Mouse (Mus musculus): ENCODE data around the gene Atp5mpl. TPM values are rescaled to one million over a fixed set of nuclear protein-coding genes. Genes with fewer than 3 reads are reported as not detected.
"Not testable (repeated sequence)": the region's sequence is repeated elsewhere in the genome, so short reads cannot be mapped to it uniquely, and the experiment has no call there.

The Atp5mpl gene
- polyA plus RNA-seq, 1 experiment from 2014 or later, result 627 TPM

GRCm38 (mm10) chr12:111963339-111963738 lies 3.4 kb downstream of the Atp5mpl start:
- no peak overlapping the region for H3K9ac ChIP-seq (ENCODE audit: low read length)
- ATAC-seq (ENCODE audit: low FRiP score) (no peak), DNase-seq (ENCODE audit: low spot score, missing footprints) (peak; percentile 47)
- H3K4me2 ChIP-seq, result no peak overlapping the region
- H3K4me3 ChIP-seq (ENCODE audit: low read depth, low read length), result no peak overlapping the region
- H3K9me3 ChIP-seq (ENCODE audit: control insufficient read depth, low read length), result no peaks in the 10 kb centered on the region
- WGBS, result 94% methylated on average over 5 of the region's 5 CpGs
- H3K4me1 ChIP-seq (ENCODE audit: control insufficient read depth, insufficient read depth, low read length), result peaks cover 9% of the 10 kb centered on the region
- H3K27ac ChIP-seq (ENCODE audit: low read depth, low read length), result no peak overlapping the region
- H3K27me3 ChIP-seq (ENCODE audit: control insufficient read depth, insufficient read depth, low read length), result no peaks in the 10 kb centered on the region
- H3K36me3 ChIP-seq (ENCODE audit: control insufficient read depth, insufficient read depth, low read length), result peaks cover 26% of the 10 kb centered on the region

GRCm38 (mm10) chr12:111958101-111958865 lies 8.5 kb downstream of the Atp5mpl start:
- ATAC-seq (ENCODE audit: low FRiP score), result peak; percentile 71
- H3K4me3 ChIP-seq (ENCODE audit: low read depth, low read length), result no peak overlapping the region
- peak; percentile 95 for DNase-seq (ENCODE audit: low spot score, missing footprints)
- no peaks in the 10 kb centered on the region for H3K4me1 ChIP-seq (ENCODE audit: control insufficient read depth, insufficient read depth, low read length)
- H3K27me3 ChIP-seq (ENCODE audit: control insufficient read depth, insufficient read depth, low read length), result no peaks in the 10 kb centered on the region
- H3K9ac ChIP-seq (ENCODE audit: low read length), result no peak overlapping the region
- H3K36me3 ChIP-seq (ENCODE audit: control insufficient read depth, insufficient read depth, low read length), result peaks cover 26% of the 10 kb centered on the region
- 56% methylated on average over 9 of the region's 9 CpGs for WGBS
- H3K9me3 ChIP-seq (ENCODE audit: control insufficient read depth, low read length), result no peaks in the 10 kb centered on the region
- H3K27ac ChIP-seq (ENCODE audit: low read depth, low read length), result no peak overlapping the region
- no peak overlapping the region for H3K4me2 ChIP-seq

GRCm38 (mm10) chr12:111956173-111956572 lies 10.6 kb downstream of the Atp5mpl start:
- H3K36me3 ChIP-seq (ENCODE audit: control insufficient read depth, insufficient read depth, low read length), result peaks cover 17% of the 10 kb centered on the region
- no peak for ATAC-seq (ENCODE audit: low FRiP score)
- 80% methylated on average over 5 of the region's 5 CpGs for WGBS
- H3K4me3 ChIP-seq (ENCODE audit: low read depth, low read length), result no peak overlapping the region
- no peak overlapping the region for H3K4me2 ChIP-seq
- H3K27ac ChIP-seq (ENCODE audit: low read depth, low read length), result no peak overlapping the region
- no peak for DNase-seq (ENCODE audit: low spot score, missing footprints)
- H3K4me1 ChIP-seq (ENCODE audit: control insufficient read depth, insufficient read depth, low read length), result no peaks in the 10 kb centered on the region
- no peaks in the 10 kb centered on the region for H3K9me3 ChIP-seq (ENCODE audit: control insufficient read depth, low read length)
- no peaks in the 10 kb centered on the region for H3K27me3 ChIP-seq (ENCODE audit: control insufficient read depth, insufficient read depth, low read length)
- H3K9ac ChIP-seq (ENCODE audit: low read length), result no peak overlapping the region

DNA sequence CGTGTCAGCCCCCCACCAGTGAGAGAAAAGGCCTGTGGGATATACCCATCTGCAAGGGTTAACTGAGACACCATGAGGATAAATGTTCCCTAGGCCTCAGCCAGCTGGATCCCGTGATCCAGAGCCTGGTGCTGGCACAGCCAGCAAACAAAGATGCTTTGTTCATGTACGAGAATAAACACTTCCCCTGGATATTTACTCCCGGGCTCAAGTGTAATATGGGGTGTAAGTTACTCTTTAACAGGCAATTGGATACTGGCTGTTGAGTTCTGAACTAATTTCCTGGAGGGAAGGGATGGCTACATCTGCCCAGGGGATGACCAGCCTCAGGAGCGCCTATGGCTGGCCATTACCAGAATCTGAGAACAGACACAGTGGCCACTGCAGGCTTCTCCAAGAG lies 15.1 kb downstream of the Atp5mpl start:
- H3K36me3 ChIP-seq (ENCODE audit: control insufficient read depth, insufficient read depth, low read length), result no peaks in the 10 kb centered on the region
- no peak overlapping the region for H3K4me2 ChIP-seq
- ATAC-seq (ENCODE audit: low FRiP score) (no peak), DNase-seq (ENCODE audit: low spot score, missing footprints) (peak; percentile 54)
- no peak overlapping the region for H3K4me3 ChIP-seq (ENCODE audit: low read depth, low read length)
- no peak overlapping the region for H3K9ac ChIP-seq (ENCODE audit: low read length)
- no peaks in the 10 kb centered on the region for H3K9me3 ChIP-seq (ENCODE audit: control insufficient read depth, low read length)
- H3K4me1 ChIP-seq (ENCODE audit: control insufficient read depth, insufficient read depth, low read length), result no peaks in the 10 kb centered on the region
- H3K27me3 ChIP-seq (ENCODE audit: control insufficient read depth, insufficient read depth, low read length), result no peaks in the 10 kb centered on the region
- 65% methylated on average over 5 of the region's 5 CpGs for WGBS
- no peak overlapping the region for H3K27ac ChIP-seq (ENCODE audit: low read depth, low read length)

DNA sequence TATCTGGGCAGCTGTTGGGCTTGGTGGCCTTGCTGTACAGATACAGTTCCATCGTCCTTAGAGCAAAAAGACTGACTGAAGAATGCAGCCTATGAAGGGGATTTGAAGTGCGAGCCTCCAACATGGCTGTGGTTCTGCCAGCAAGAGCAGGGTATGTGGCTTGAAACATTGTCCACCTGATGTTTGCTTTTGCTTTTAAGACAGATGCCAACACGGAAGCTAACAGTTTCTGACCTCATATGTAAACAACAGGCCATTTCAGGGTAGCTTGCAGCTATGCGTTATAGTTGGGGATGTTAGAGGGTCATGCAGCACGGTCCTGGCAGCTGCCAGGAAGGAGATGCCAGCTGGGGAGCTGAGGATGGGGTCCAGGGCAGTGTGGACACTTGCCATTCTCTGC lies 16.3 kb downstream of the Atp5mpl start:
- Histone ChIP-seq H3K27me3 (ENCODE audit: control insufficient read depth, insufficient read depth, low read length) (no peaks in the 10 kb centered on the region), H3K4me3 (ENCODE audit: low read depth, low read length) (no peak overlapping the region), H3K4me2 (no peak overlapping the region), H3K4me1 (ENCODE audit: control insufficient read depth, insufficient read depth, low read length) (no peaks in the 10 kb centered on the region), H3K9me3 (ENCODE audit: control insufficient read depth, low read length) (no peaks in the 10 kb centered on the region), H3K9ac (ENCODE audit: low read length) (no peak overlapping the region), H3K36me3 (ENCODE audit: control insufficient read depth, insufficient read depth, low read length) (no peaks in the 10 kb centered on the region), H3K27ac (ENCODE audit: low read depth, low read length) (no peak overlapping the region)
- WGBS, result 82% methylated on average over 5 of the region's 5 CpGs
- DNase-seq (ENCODE audit: low spot score, missing footprints) (no peak), ATAC-seq (ENCODE audit: low FRiP score) (no peak)

DNA sequence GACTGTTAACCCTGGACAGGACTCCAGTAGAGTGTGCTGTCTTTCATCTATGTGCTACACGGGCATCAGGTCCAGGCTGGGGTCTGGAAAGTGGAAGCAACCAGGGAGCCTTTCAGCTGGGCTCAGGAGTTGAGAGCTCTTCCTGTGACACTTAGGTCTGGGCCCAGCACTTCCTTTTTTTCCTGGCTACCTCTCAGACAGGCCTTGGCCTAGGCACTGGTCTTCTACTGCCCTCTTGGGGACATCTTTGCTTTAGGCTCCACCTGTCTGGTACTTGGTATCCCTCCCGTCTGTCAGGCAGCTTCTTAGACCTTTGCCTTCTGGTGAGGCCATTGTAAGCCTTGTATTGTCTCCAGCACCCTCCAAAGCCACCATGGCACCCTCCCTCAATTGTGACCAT lies 20.1 kb downstream of the Atp5mpl start:
- Histone ChIP-seq H3K4me1 (ENCODE audit: control insufficient read depth, insufficient read depth, low read length) (peaks cover 3% of the 10 kb centered on the region; the same call in 1 of the 2 replicates), H3K27me3 (ENCODE audit: control insufficient read depth, insufficient read depth, low read length) (no peaks in the 10 kb centered on the region), H3K4me3 (ENCODE audit: low read depth, low read length) (no peak overlapping the region), H3K36me3 (ENCODE audit: control insufficient read depth, insufficient read depth, low read length) (no peaks in the 10 kb centered on the region), H3K9me3 (ENCODE audit: control insufficient read depth, low read length) (no peaks in the 10 kb centered on the region), H3K9ac (ENCODE audit: low read length) (no peak overlapping the region), H3K27ac (ENCODE audit: low read depth, low read length) (no peak overlapping the region), H3K4me2 (no peak overlapping the region)
- ATAC-seq (ENCODE audit: low FRiP score) (no peak), DNase-seq (ENCODE audit: low spot score, missing footprints) (no peak)
- 55% methylated on average over 2 of the region's 2 CpGs for WGBS

- H3K4me3 ChIP-seq (ENCODE audit: low read depth, low read length); H3K9me3 ChIP-seq (ENCODE audit: control insufficient read depth, low read length); H3K4me2 ChIP-seq; H3K27ac ChIP-seq (ENCODE audit: low read depth, low read length); H3K4me1 ChIP-seq (ENCODE audit: control insufficient read depth, insufficient read depth, low read length); H3K9ac ChIP-seq (ENCODE audit: low read length); H3K27me3 ChIP-seq (ENCODE audit: control insufficient read depth, insufficient read depth, low read length); H3K36me3 ChIP-seq (ENCODE audit: control insufficient read depth, insufficient read depth, low read length): not testable (repeated sequence)
- WGBS, result 77% methylated on average over 9 of the region's 15 CpGs
- ATAC-seq (ENCODE audit: low FRiP score) (peak; percentile 52; the same call in 1 of the 2 replicates), DNase-seq (ENCODE audit: low spot score, missing footprints) (peak; percentile 53)
Observed at GRCm38 (mm10) chr12:111945765-111946655, 20.8 kb downstream of the Atp5mpl start.

GRCm38 (mm10) chr12:111945115-111945514 lies 21.7 kb downstream of the Atp5mpl start:
- no peaks in the 10 kb centered on the region for H3K36me3 ChIP-seq (ENCODE audit: control insufficient read depth, insufficient read depth, low read length)
- no peak overlapping the region for H3K4me2 ChIP-seq
- 68% methylated on average over 8 of the region's 8 CpGs for WGBS
- H3K9ac ChIP-seq (ENCODE audit: low read length), result no peak overlapping the region
- H3K27me3 ChIP-seq (ENCODE audit: control insufficient read depth, insufficient read depth, low read length), result no peaks in the 10 kb centered on the region
- H3K27ac ChIP-seq (ENCODE audit: low read depth, low read length), result no peak overlapping the region
- ATAC-seq (ENCODE audit: low FRiP score), result no peak
- peak; percentile 77 for DNase-seq (ENCODE audit: low spot score, missing footprints)
- H3K4me3 ChIP-seq (ENCODE audit: low read depth, low read length), result no peak overlapping the region
- H3K4me1 ChIP-seq (ENCODE audit: control insufficient read depth, insufficient read depth, low read length), result peaks cover 3% of the 10 kb centered on the region; the same call in 1 of the 2 replicates
- H3K9me3 ChIP-seq (ENCODE audit: control insufficient read depth, low read length), result no peaks in the 10 kb centered on the region

All from midbrain, embryonic 11.5 days (tissue).